Mouse (Mus musculus) forebrain, embryonic 14.5 days (tissue): ENCODE measurements around the gene Gm16440. TPM values are rescaled to one million over a fixed set of nuclear protein-coding genes. Genes with fewer than 3 reads are reported as not detected.
"Not testable (repeated sequence)": the region's sequence is repeated elsewhere in the genome, so short reads cannot be mapped to it uniquely, and the experiment has no call there.

Experiments
- ATAC-seq: fragments of 200-750 bp; cut with Nextera tagmentation; 2 replicates; pipeline ENCODE4 v1.8.0; 2017; ENCODE audit warnings: mild to moderate bottlenecking, moderate library complexity
- DNase-seq: peaks from one replicate; pipeline ENCODE4 v3.0.0-alpha.2; 2015; ENCODE audit warnings: low spot score
- H3K27ac ChIP-seq: fragments of 300-500 bp; sonication (generic); 2 replicates; pipeline ENCODE4 v1.5.1; 2014; ENCODE audit warnings: low read depth, mild to moderate bottlenecking, control low read depth, low read length, moderate library complexity
- H3K27me3 ChIP-seq: fragments of 300-500 bp; sonication (generic); replicated peaks from 2 replicates; pipeline ENCODE4 v1.6.1; 2014; ENCODE audit warnings: low read length, control low read depth, mixed read lengths; ENCODE audit not compliant: control insufficient read depth, insufficient read depth
- H3K36me3 ChIP-seq: fragments of 300-500 bp; sonication (generic); 2 replicates; pipeline ENCODE4 v1.6.1; 2014; ENCODE audit warnings: low read length, control low read depth; ENCODE audit not compliant: control insufficient read depth, insufficient read depth
- H3K4me1 ChIP-seq: fragments of 300-500 bp; sonication (generic); 2 replicates; pipeline ENCODE4 v1.6.1; 2014; ENCODE audit warnings: antibody characterized with exemption, low read length, control low read depth; ENCODE audit not compliant: control insufficient read depth, insufficient read depth
- H3K4me2 ChIP-seq: fragments of 300-500 bp; sonication (generic); 2 replicates; pipeline ENCODE4 v1.6.1; 2014; ENCODE audit warnings: mild to moderate bottlenecking, control low read depth, low read length
- H3K4me3 ChIP-seq: fragments of 300-500 bp; sonication (generic); 2 replicates; pipeline ENCODE4 v1.5.1; 2014; ENCODE audit warnings: low read depth, low read length, control low read depth
- H3K9ac ChIP-seq: fragments of 300-500 bp; sonication (generic); 2 replicates; pipeline ENCODE4 v1.6.1; 2014; ENCODE audit warnings: mild to moderate bottlenecking, low read length, control low read depth, moderate library complexity
- H3K9me3 ChIP-seq: fragments of 300-500 bp; sonication (generic); replicated peaks from 2 replicates; pipeline ENCODE4 v1.6.1; 2016; ENCODE audit warnings: low read length, control low read depth, mixed read lengths; ENCODE audit not compliant: control insufficient read depth
- WGBS: fragments of 180-500 bp; shearing (Covaris S2); extraction: QIAGEN DNeasy Blood & Tissue Kit; methylation state at CpG from one replicate; pipeline ENCODE4 v1.1.7; 2014; 5-methylcytosine and 5-hydroxymethylcytosine counted together
- polyA plus RNA-seq: library from polyadenylated mRNA; unstranded; fragments of >200 nt; fragmentation: Nextera tagmentation; extraction: Ambion mirVana; gene quantifications from 2 replicates; pipeline ENCODE4 v1.2.1, GENCODE M21; 2014

Gm16440 gene
- polyA plus RNA-seq, result not detected in 2 replicates

DNA sequence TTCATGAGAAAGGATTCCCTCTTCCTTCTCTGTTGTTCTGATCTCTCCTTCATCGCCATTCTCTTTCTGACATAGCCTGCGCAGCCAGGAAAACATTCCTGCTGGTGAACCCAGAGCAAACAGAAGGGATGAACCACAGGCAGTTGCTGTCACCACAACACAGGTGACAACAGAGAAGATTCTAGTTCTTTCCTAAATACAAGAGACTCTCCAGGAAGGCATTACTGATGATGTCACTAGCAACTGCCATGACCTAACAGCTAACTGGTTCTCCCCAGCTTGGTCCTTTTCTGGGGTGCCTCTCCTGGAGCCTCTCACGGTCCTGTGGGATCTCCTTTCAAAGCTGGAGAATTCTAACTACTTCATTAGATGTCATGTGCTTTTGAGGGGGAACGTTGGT is at the start of gene Gm16440:
Gm16440 (minus strand) TSS at position 101 of the 400 bp plus-strand sequence.
- not testable (repeated sequence) for H3K4me2 ChIP-seq, H3K9ac ChIP-seq, H3K27ac ChIP-seq, DNase-seq, H3K4me3 ChIP-seq, ATAC-seq, H3K36me3 ChIP-seq, H3K27me3 ChIP-seq, H3K4me1 ChIP-seq, H3K9me3 ChIP-seq
- WGBS, result 75% methylated on average over 2 of the region's 4 CpGs

DNA sequence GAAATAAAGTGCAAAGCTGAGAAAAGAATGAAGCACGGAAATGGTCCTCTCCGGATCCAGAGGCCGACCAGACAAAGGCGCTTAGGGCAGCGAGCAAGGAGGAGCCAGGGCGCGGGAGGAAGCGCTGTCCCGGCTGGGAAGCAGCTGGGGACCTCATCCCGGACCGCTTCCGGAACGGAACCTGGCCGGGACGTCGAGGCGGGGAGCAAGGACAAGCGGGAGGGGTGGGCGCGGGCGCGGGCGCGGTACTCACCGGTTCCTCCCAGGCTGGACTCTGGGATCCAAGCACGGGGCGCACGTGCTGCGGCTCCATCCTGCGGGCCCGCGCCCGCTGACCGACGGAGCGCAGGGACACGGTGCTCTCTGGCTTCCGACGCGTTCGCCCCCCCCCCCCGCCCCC is 36.6 kb upstream of the Gm16440 start:
- not testable (repeated sequence) for H3K27me3 ChIP-seq, H3K36me3 ChIP-seq, ATAC-seq, H3K4me1 ChIP-seq, H3K9ac ChIP-seq, DNase-seq, H3K27ac ChIP-seq, H3K9me3 ChIP-seq, H3K4me2 ChIP-seq
- H3K4me3 ChIP-seq, result peak overlapping the region; percentile 28; the same call in 1 of the 2 replicates
- 7% methylated on average over 9 of the region's 42 CpGs for WGBS

- H3K4me3 ChIP-seq, result peak overlapping the region; percentile 28
- not testable (repeated sequence) for DNase-seq
Observed at GRCm38 (mm10) chr14:6426353-6426752, 36.2 kb upstream of the Gm16440 start.

GRCm38 (mm10) chr14:6412382-6412781 is 22.3 kb upstream of the Gm16440 start, which contains the start of gene Gm3591:
Gm3591 (minus strand) TSS chr14:6412482.
- not testable (repeated sequence) for H3K4me3 ChIP-seq, H3K36me3 ChIP-seq, H3K27me3 ChIP-seq, H3K4me2 ChIP-seq, DNase-seq, H3K9me3 ChIP-seq, H3K27ac ChIP-seq, ATAC-seq, H3K9ac ChIP-seq, H3K4me1 ChIP-seq
- no CpG with 5 or more reads among the region's 2 CpGs for WGBS

More at GRCm38 (mm10) chr14:6426353-6426752, 36.2 kb upstream of the Gm16440 start:
- H3K4me1 ChIP-seq, H3K27me3 ChIP-seq, H3K36me3 ChIP-seq, H3K9ac ChIP-seq, ATAC-seq, H3K9me3 ChIP-seq, H3K27ac ChIP-seq: not testable (repeated sequence)
- WGBS, result 8% methylated on average over 20 of the region's 22 CpGs
- H3K4me2 ChIP-seq, result peak overlapping the region; percentile 42

DNA sequence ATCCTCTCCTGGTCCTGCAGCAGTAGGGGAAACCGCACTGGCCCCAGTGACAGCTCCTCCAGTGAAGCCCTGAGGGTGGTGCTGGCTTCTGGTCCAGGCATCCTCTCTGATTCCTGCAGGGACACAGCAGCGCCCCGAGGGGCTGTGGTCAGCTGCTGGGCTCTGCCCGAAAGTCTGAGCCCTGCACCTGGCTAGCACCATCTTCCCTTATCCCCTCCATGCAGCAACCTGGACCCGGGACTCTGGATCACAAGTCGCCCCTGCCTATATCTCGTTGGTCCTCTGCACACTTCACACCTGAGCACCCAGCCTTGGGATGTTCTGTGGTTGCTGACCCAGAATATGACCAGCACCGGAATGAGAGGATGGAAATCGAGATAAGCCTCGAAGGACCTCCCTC is 46.5 kb downstream of the Gm16440 start, which contains the start of gene Gm3618:
Gm3618 (minus strand) TSS at position 101 of the 400 bp plus-strand sequence.
- not testable (repeated sequence) for ATAC-seq, H3K27me3 ChIP-seq, H3K4me2 ChIP-seq, H3K9ac ChIP-seq, H3K4me1 ChIP-seq, H3K36me3 ChIP-seq, H3K9me3 ChIP-seq, H3K4me3 ChIP-seq, H3K27ac ChIP-seq, DNase-seq
- WGBS, result no CpG with 5 or more reads among the region's 10 CpGs

Other genes starting within 250 kb of the Gm16440 start
- gene Gm21560, start 171.0 kb downstream of the Gm16440 start, polyA plus RNA-seq, result not detected in 2 replicates
- gene Gm3411, start 103.1 kb downstream of the Gm16440 start, polyA plus RNA-seq, result 4.6 and 6.8 TPM in 2 replicates
- gene Gm21103, start 85.5 kb downstream of the Gm16440 start, polyA plus RNA-seq, result not detected in 2 replicates
- gene Gm3618, start 46.6 kb downstream of the Gm16440 start, polyA plus RNA-seq, result not detected in 2 replicates
- gene Gm3591, start 22.2 kb upstream of the Gm16440 start, polyA plus RNA-seq, result 3.4 and 5.7 TPM in 2 replicates
- not detected in 2 replicates for gene Gm3594, start 54.3 kb upstream of the Gm16440 start, polyA plus RNA-seq
- gene Gm8356, start 147.0 kb upstream of the Gm16440 start, polyA plus RNA-seq, result not detected in 2 replicates
- gene Gm3629, start 200.3 kb upstream of the Gm16440 start, polyA plus RNA-seq, result 0.33 and 0.39 TPM in 2 replicates
- not detected in 2 replicates for gene Gm3460, start 232.1 kb upstream of the Gm16440 start, polyA plus RNA-seq